19 mouse cellular contexts compared by ENCODE assay signal in genomic region chr3:28164678-28165077, GRCm38 (mm10).
DNase-seq lines count a peak whose midpoint lies in the region; ATAC-seq and TF ChIP-seq lines count a peak whose summit lies in the region.
"Had no signal": no experiment of that assay in that cellular context is flagged by ENCODE, and none has a peak within 500 bp of the region (broad histone marks: within the 10 kb centered on the region; RNA-seq: fewer than 3 reads in every experiment).

No protein-coding gene starts in this region.

- H3K27ac ChIP-seq in lung, embryonic 14.5 days (ENCODE audit: low read depth) = no peak overlapping the region
- no peak overlapping the region for H3K27ac ChIP-seq in gastrocnemius, adult 2 months
- H3K27ac ChIP-seq in forebrain, embryonic 14.5 days (ENCODE audit: low read depth, low read length) = no peak overlapping the region
- H3K27ac ChIP-seq: forebrain, embryonic 15.5 days; hindbrain, embryonic 15.5 days; macrophage; midbrain, embryonic 13.5 days had no signal

- H3K79me3 ChIP-seq in C2C12 (ENCODE audit: low read depth) = no peaks in the 10 kb centered on the region

- no peak overlapping the region for H3ac ChIP-seq in C2C12 (ENCODE audit: control insufficient read depth, insufficient read length, low read depth)

- peak; percentile 18 for DNase-seq in CD4-positive, CD25-positive, alpha-beta regulatory T cell, adult 2 months (ENCODE audit: low read depth, low spot score)
- no peak for DNase-seq in lung, embryonic 14.5 days
- DNase-seq in lung, postnatal 14 days = no peak
- no peak for DNase-seq in gastrocnemius, adult 2 months
- DNase-seq in forebrain, embryonic 14.5 days (ENCODE audit: low spot score) = no peak
- DNase-seq: adrenal gland, adult 8-10 months; cerebellum, adult 11 months; cerebellum, postnatal 14 days; heart, postnatal 14 days; kidney, adult 8-10 months; kidney, postnatal 4 days; thymus, postnatal 25 days had no signal

- H3K79me2 ChIP-seq in C2C12 (ENCODE audit: control insufficient read depth, insufficient read depth) = no peaks in the 10 kb centered on the region

- H3K36me3 ChIP-seq in lung, embryonic 14.5 days (ENCODE audit: insufficient read depth) = no peaks in the 10 kb centered on the region
- H3K36me3 ChIP-seq in C2C12 (ENCODE audit: control insufficient read depth, insufficient read depth) = no peaks in the 10 kb centered on the region
- no peaks in the 10 kb centered on the region for H3K36me3 ChIP-seq in forebrain, embryonic 14.5 days (ENCODE audit: control insufficient read depth, insufficient read depth, low read length)
- H3K36me3 ChIP-seq: forebrain, embryonic 15.5 days; hindbrain, embryonic 15.5 days; midbrain, embryonic 13.5 days had no signal

- H3K27me3 ChIP-seq in lung, embryonic 14.5 days (ENCODE audit: insufficient read depth, low read length) = no peaks in the 10 kb centered on the region
- H3K27me3 ChIP-seq in C2C12 (ENCODE audit: control insufficient read depth, insufficient read depth, insufficient read length) = no peaks in the 10 kb centered on the region
- no peaks in the 10 kb centered on the region for H3K27me3 ChIP-seq in forebrain, embryonic 14.5 days (replicated peaks; ENCODE audit: control insufficient read depth, insufficient read depth, low read length)
- H3K27me3 ChIP-seq: forebrain, embryonic 15.5 days; hindbrain, embryonic 15.5 days; midbrain, embryonic 13.5 days had no signal

- ATAC-seq in CD4-positive, CD25-positive, alpha-beta regulatory T cell, adult 4 months = no peak
- ATAC-seq in lung, embryonic 14.5 days (ENCODE audit: insufficient read depth) = no peak
- ATAC-seq in granulocyte monocyte progenitor cell, adult 5-6 weeks (replicated peaks; ENCODE audit: poor library complexity, severe bottlenecking) = peak; percentile 65; the same call in 1 of the 2 replicates
- no peak for ATAC-seq in forebrain, embryonic 14.5 days

- no peaks in the 10 kb centered on the region for H3K4me1 ChIP-seq in lung, embryonic 14.5 days (ENCODE audit: insufficient read depth)
- no peaks in the 10 kb centered on the region for H3K4me1 ChIP-seq in forebrain, embryonic 14.5 days (ENCODE audit: control insufficient read depth, insufficient read depth, low read length)
- H3K4me1 ChIP-seq: forebrain, embryonic 15.5 days; hindbrain, embryonic 15.5 days; midbrain, embryonic 13.5 days had no signal

- no peak overlapping the region for H3K9ac ChIP-seq in lung, embryonic 14.5 days
- H3K9ac ChIP-seq in forebrain, embryonic 14.5 days (ENCODE audit: low read length) = no peak overlapping the region
- H3K9ac ChIP-seq: forebrain, embryonic 15.5 days; hindbrain, embryonic 15.5 days; midbrain, embryonic 13.5 days had no signal

- H3K9me3 ChIP-seq in lung, embryonic 14.5 days (ENCODE audit: low read depth, low read length) = no peaks in the 10 kb centered on the region
- H3K9me3 ChIP-seq in forebrain, embryonic 14.5 days (replicated peaks; ENCODE audit: control insufficient read depth, low read length) = no peaks in the 10 kb centered on the region
- H3K9me3 ChIP-seq: forebrain, embryonic 15.5 days; hindbrain, embryonic 15.5 days; midbrain, embryonic 13.5 days had no signal

- intact Hi-C loops in gastrocnemius, adult 2 months (cut with DNase I) = loop anchor here (2.0 to 5.0 kb wide), 3 partner anchors 243 to 582 kb away; no protein-coding TSS in a partner anchor

- no peak overlapping the region for H3K4me3 ChIP-seq in lung, embryonic 14.5 days (ENCODE audit: low read depth, low read length)
- no peak overlapping the region for H3K4me3 ChIP-seq in C2C12 (ENCODE audit: insufficient read depth, poor library complexity, severe bottlenecking)
- H3K4me3 ChIP-seq in gastrocnemius, adult 2 months = no peak overlapping the region
- no peak overlapping the region for H3K4me3 ChIP-seq in forebrain, embryonic 14.5 days (ENCODE audit: low read depth, low read length)
- H3K4me3 ChIP-seq: forebrain, embryonic 15.5 days; hindbrain, embryonic 15.5 days; midbrain, embryonic 13.5 days had no signal

- no peak overlapping the region for H3K4me2 ChIP-seq in lung, embryonic 14.5 days
- no peak overlapping the region for H3K4me2 ChIP-seq in forebrain, embryonic 14.5 days (ENCODE audit: low read length)
- H3K4me2 ChIP-seq: forebrain, embryonic 15.5 days; hindbrain, embryonic 15.5 days; midbrain, embryonic 13.5 days had no signal

- peak; percentile 25; the same call in 1 of the 2 replicates for TF ChIP-seq CTCF in lung, embryonic 14.5 days (IDR thresholded peaks at IDR 0.05; ENCODE audit: low read depth)
- TF ChIP-seq CTCF in C2C12 (IDR thresholded peaks at IDR 0.05; ENCODE audit: control insufficient read depth, insufficient read depth, insufficient read length) = peak; percentile 25
- TF ChIP-seq CTCF in gastrocnemius, adult 2 months (IDR thresholded peaks at IDR 0.05) = no peak; the same call in 1 of the 2 replicates

- WGBS in lung, embryonic 14.5 days = 67% methylated on average over 1 of the region's 1 CpGs
- 50% methylated on average over 1 of the region's 1 CpGs for WGBS in forebrain, embryonic 14.5 days

TF ChIP-seq in C2C12, 6 proteins besides CTCF, POLR2A, EP300 and RAD21:
- no peak for TF ChIP-seq MAX (IDR thresholded peaks at IDR 0.05)
- no peak for TF ChIP-seq FOSL1 (IDR thresholded peaks at IDR 0.05; ENCODE audit: insufficient read depth, low read length, poor library complexity, severe bottlenecking)
- no peak for TF ChIP-seq USF1 (IDR thresholded peaks at IDR 0.05; ENCODE audit: low read depth)
- TF ChIP-seq CEBPB (IDR thresholded peaks at IDR 0.05; ENCODE audit: low read depth) = no peak
- no peak for TF ChIP-seq MYOG (IDR thresholded peaks at IDR 0.05; ENCODE audit: control insufficient read depth, extremely low read depth, insufficient read length)
- TF ChIP-seq MYOD1 (IDR thresholded peaks at IDR 0.05; ENCODE audit: control insufficient read depth, insufficient read length, low read depth) = no peak
